Mouse (Mus musculus) E14TG2a.4 (cell line): Measurements from ENCODE around the gene Anxa9.
"Not testable (repeated sequence)": the region's sequence is repeated elsewhere in the genome, so short reads cannot be mapped to it uniquely, and the experiment has no call there.

Source experiments
- CTCF ChIP-seq: conservative IDR thresholded peaks from 2 replicates; pipeline ENCODE4 v1.5.1; 2014; ENCODE audit warnings: low read length
- POU5F1 ChIP-seq: IDR thresholded peaks from 2 replicates; pipeline ENCODE4 v1.6.1; 2014; ENCODE audit warnings: low read length, borderline replicate concordance

DNA sequence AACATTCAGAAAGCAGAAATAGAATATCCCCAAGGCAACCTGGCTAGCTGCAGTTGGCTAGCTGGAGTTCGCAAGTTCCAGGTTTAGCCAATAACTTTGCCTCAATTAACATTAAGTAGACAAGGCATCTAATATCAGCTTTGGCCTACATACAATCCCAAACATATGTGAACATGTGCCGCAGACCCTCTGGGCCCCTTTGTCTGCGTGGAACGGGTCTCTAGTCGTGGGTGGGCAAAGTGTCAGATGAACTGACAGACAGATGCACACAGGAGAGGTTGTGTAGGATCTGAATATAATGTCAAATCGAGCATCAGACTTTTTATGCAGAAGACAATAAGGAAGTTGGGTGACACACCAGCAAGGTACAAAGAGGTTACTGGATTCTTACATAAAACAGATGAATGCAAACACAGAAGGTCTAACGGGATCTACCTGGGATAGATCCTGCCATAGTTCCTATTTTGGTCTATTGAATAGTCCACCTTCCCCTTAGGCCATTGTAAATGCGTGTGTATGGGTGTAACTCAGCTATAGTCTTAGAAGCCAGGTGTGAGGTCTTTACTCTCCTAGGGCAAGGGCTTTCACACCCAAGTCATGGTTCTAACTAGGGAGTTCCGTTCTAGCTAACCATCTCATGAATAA, 36.5 kb upstream of the Anxa9 start:
- not testable (repeated sequence) for TF ChIP-seq CTCF, POU5F1
